Mouse (Mus musculus) layer of hippocampus, postnatal 14 days (tissue): ENCODE measurements at regions not wholly inside any gene's neighbourhood (a gene's known extent, or its start where the extent isn't known, plus 50 kb on each side); places are given as distances from the start of the nearest gene placed in this dataset.

Experiments used
- DNase-seq, 2 experiments: peaks; one replicate each; pipeline ENCODE4 v3.0.0; 2021 to 2022; ENCODE audit warnings: low spot score in 2 of 2, mixed read lengths in 1 of 2

- DNase-seq, result no peak
These were observed 296.6 kb downstream of the Dmac1 start for GRCm38 (mm10) chr4:74981491-74981890.

GRCm38 (mm10) chr4:74972143-74972542 lies 306.0 kb downstream of the Dmac1 start:
- peak in 1 of 2 experiments; percentile 3 for DNase-seq
